Mouse (Mus musculus): ENCODE results near the gene Ubqln4.
"Not testable (repeated sequence)": the region's sequence is repeated elsewhere in the genome, so short reads cannot be mapped to it uniquely, and the experiment has no call there.

Ubqln4 gene

GRCm38 (mm10) chr3:88566116-88566515 is 12.6 kb downstream of the Ubqln4 start:
- DNase-seq (ENCODE audit: low spot score in 2 of 2) = no peak

- DNase-seq (ENCODE audit: low spot score in 2 of 2) = no peak
Measured at GRCm38 (mm10) chr3:88566536-88567061, 13.0 kb downstream of the Ubqln4 start.

- no peak for DNase-seq (ENCODE audit: low spot score in 2 of 2)
Measured at GRCm38 (mm10) chr3:88567892-88568291, 14.3 kb downstream of the Ubqln4 start.

GRCm38 (mm10) chr3:88568615-88569014 is 15.1 kb downstream of the Ubqln4 start:
- DNase-seq (ENCODE audit: low spot score in 2 of 2) = no peak

GRCm38 (mm10) chr3:88569093-88569492 is 15.5 kb downstream of the Ubqln4 start:
- DNase-seq (ENCODE audit: low spot score in 2 of 2) = no peak

GRCm38 (mm10) chr3:88569694-88570093 is 16.1 kb downstream of the Ubqln4 start:
- no peak for DNase-seq (ENCODE audit: low spot score in 2 of 2)

- no peak for DNase-seq (ENCODE audit: low spot score in 2 of 2)
Measured at GRCm38 (mm10) chr3:88570341-88570740, 16.8 kb downstream of the Ubqln4 start.

GRCm38 (mm10) chr3:88571856-88572255 is 18.3 kb downstream of the Ubqln4 start:
- no peak for DNase-seq (ENCODE audit: low spot score in 2 of 2)

GRCm38 (mm10) chr3:88572835-88573234 is 19.3 kb downstream of the Ubqln4 start:
- no peak for DNase-seq (ENCODE audit: low spot score in 2 of 2)

GRCm38 (mm10) chr3:88573810-88574209 is 20.3 kb downstream of the Ubqln4 start:
- no peak for DNase-seq (ENCODE audit: low spot score in 2 of 2)

- DNase-seq (ENCODE audit: low spot score in 2 of 2) = no peak
Measured at GRCm38 (mm10) chr3:88575540-88575939, 22.0 kb downstream of the Ubqln4 start, which contains the start of gene Ssr2. Ssr2 (plus strand) TSS chr3:88575876.

- DNase-seq (ENCODE audit: low spot score in 2 of 2) = not testable (repeated sequence)
Measured at GRCm38 (mm10) chr3:88577846-88578245, 24.3 kb downstream of the Ubqln4 start.

- no peak for DNase-seq (ENCODE audit: low spot score in 2 of 2)
Measured at GRCm38 (mm10) chr3:88578498-88579424, 25.2 kb downstream of the Ubqln4 start.

GRCm38 (mm10) chr3:88579454-88580117 is 26.0 kb downstream of the Ubqln4 start:
- DNase-seq (ENCODE audit: low spot score in 2 of 2) = peak; percentile 51 to 64

GRCm38 (mm10) chr3:88585769-88586168 is 32.2 kb downstream of the Ubqln4 start:
- DNase-seq (ENCODE audit: low spot score in 2 of 2) = no peak

GRCm38 (mm10) chr3:88586640-88587039 is 33.1 kb downstream of the Ubqln4 start:
- DNase-seq (ENCODE audit: low spot score in 2 of 2) = no peak

GRCm38 (mm10) chr3:88590246-88590645 is 36.7 kb downstream of the Ubqln4 start:
- DNase-seq (ENCODE audit: low spot score in 2 of 2) = no peak

GRCm38 (mm10) chr3:88591044-88591443 is 37.5 kb downstream of the Ubqln4 start:
- DNase-seq (ENCODE audit: low spot score in 2 of 2) = no peak

- DNase-seq (ENCODE audit: low spot score in 2 of 2) = peak in 1 of 2 experiments; percentile 12
Measured at GRCm38 (mm10) chr3:88591950-88592731, 38.6 kb downstream of the Ubqln4 start.

- no peak for DNase-seq (ENCODE audit: low spot score in 2 of 2)
Measured at GRCm38 (mm10) chr3:88592942-88593576, 39.5 kb downstream of the Ubqln4 start.

GRCm38 (mm10) chr3:88593893-88594580 is 40.5 kb downstream of the Ubqln4 start:
- DNase-seq (ENCODE audit: low spot score in 2 of 2) = no peak

Measured in frontal cortex, postnatal 25 days (tissue).